Mouse (Mus musculus) stomach, embryonic 15.5 days (tissue): Measurements from ENCODE around the gene Gng12. TPM values are rescaled to one million over a fixed set of nuclear protein-coding genes. Genes with fewer than 3 reads are reported as not detected.
A peak's percentile ranks its signal among the peaks of the same experiment; 100 is the strongest.

Experiments used
- ATAC-seq: fragments of 200-750 bp; cut with Nextera tagmentation; 2 replicates; pipeline ENCODE4 v1.8.0; 2017; ENCODE audit warnings: low read depth, moderate number of reproducible peaks, moderate TSS enrichment; ENCODE audit not compliant: insufficient read depth, low FRiP score
- H3K27ac ChIP-seq: fragments of 300-500 bp; sonication (generic); 2 replicates; pipeline ENCODE4 v1.5.1; 2015; ENCODE audit warnings: mild to moderate bottlenecking, inconsistent platforms
- H3K27me3 ChIP-seq: fragments of 300-500 bp; sonication (generic); replicated peaks from 2 replicates; pipeline ENCODE4 v1.6.1; 2015; ENCODE audit warnings: inconsistent platforms
- H3K36me3 ChIP-seq: fragments of 300-500 bp; sonication (generic); 2 replicates; pipeline ENCODE4 v1.6.1; 2015; ENCODE audit warnings: inconsistent platforms
- H3K4me1 ChIP-seq: fragments of 300-500 bp; sonication (generic); 2 replicates; pipeline ENCODE4 v1.6.1; 2015; ENCODE audit warnings: inconsistent platforms
- H3K4me2 ChIP-seq: fragments of 300-500 bp; sonication (generic); 2 replicates; pipeline ENCODE4 v1.6.1; 2015; ENCODE audit warnings: mild to moderate bottlenecking, inconsistent platforms
- H3K4me3 ChIP-seq: fragments of 300-500 bp; sonication (generic); replicated peaks from 2 replicates; pipeline ENCODE4 v1.5.1; 2015; ENCODE audit warnings: inconsistent platforms
- H3K9ac ChIP-seq: fragments of 300-500 bp; sonication (generic); 2 replicates; pipeline ENCODE4 v1.6.1; 2015; ENCODE audit warnings: inconsistent platforms
- H3K9me3 ChIP-seq: fragments of 300-500 bp; sonication (generic); 2 replicates; pipeline ENCODE4 v1.6.1; 2016; ENCODE audit warnings: inconsistent platforms
- WGBS: fragments of 180-500 bp; shearing (Covaris S2); methylation state at CpG from one replicate; pipeline ENCODE4 v1.1.7; 2015; 5-methylcytosine and 5-hydroxymethylcytosine counted together
- polyA plus RNA-seq: library from polyadenylated mRNA; unstranded; fragments of >200 nt; fragmentation: Nextera tagmentation; extraction: Ambion mirVana; gene quantifications from 2 replicates; pipeline ENCODE4 v1.2.1, GENCODE M21; 2015

Gene Gng12
- polyA plus RNA-seq, 1 experiment from 2014 or later: 105 TPM

DNA sequence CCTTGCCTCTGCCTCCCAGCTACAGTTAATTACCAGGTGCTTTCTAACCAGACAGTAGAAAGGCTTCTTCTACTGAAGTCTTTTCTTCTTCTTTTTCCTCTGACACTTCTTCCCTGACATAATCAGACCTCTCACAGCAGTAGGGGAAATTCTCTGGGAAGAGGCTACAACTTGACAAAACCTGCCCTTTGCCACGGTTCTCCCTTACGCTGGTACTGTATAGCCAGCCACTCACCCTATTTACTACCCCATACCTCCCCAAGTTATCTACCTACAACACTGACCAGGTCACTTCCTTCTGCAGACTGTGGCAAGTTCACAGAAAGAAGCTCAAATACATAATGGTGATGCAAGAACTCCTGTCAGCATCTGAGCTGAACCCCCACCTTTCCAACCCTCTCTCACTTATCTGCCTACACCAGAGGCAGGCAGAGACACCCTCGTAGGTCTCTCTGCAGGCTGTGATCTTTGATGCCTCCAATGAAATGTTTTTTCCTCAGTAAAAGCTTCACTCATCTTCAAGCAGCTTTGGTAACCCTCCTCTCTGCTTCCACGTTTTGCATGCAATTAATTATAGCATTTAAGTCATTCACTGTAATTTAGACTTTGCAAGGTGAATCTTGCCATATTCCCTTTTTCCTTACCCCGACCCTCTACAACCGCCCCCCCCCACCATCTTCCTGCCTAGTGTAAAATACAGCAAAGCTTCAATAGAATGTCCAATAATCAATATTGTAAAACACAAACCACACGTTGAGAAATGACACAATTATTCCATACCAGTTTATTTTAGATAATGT is 138.3 kb downstream of the Gng12 start:
- Histone ChIP-seq H3K36me3 (no peaks in the 10 kb centered on the region), H3K9ac (no peak overlapping the region), H3K27ac (no peak overlapping the region), H3K4me2 (no peak overlapping the region), H3K4me1 (peaks cover 3% of the 10 kb centered on the region; the same call in 1 of the 2 replicates), H3K27me3 (no peaks in the 10 kb centered on the region), H3K4me3 (no peak overlapping the region), H3K9me3 (no peaks in the 10 kb centered on the region)
- 68% methylated on average over 7 of the region's 7 CpGs for WGBS
- no peak for ATAC-seq

DNA sequence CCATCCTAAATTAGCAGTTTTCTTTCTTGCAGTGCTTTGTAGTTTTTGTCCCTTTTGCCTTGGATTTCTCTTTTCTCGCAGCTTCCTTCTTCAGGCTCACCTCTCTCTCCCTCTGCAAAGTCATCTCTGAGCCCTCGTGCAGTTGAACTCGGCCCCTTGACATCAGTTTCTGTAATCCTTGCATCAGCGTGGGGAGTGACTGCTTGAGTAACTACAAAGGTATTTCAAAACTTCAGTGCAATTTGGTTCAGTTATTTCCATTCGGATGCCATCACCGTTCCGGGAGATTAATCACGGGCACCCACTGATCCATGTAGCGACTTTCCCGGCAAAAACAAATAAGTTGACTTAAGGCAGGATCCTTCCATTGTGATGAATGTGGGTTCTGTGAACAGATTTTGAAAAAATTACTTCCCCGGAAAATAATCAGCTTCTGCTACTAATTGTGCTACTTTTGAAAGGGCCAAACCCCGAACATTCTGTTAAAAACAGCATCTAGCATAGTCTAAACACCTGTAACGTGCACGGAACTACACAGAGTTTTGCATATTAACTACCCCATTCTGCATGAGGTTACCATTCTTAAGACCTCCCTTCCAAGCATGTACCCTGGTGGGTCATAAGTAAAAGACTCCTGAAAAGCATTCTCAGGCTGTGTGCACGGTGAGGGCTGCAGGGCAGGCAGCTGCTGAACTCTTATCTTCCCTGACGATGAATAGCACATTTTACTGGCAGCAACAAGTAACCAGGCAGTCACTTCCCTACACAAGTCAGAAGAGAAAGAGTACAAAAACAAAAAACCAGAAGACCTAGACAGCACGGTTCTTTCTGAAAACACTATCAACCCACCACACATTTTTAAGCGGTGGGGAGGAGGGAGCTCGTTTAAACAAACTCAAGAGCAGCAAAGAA is 139.4 kb downstream of the Gng12 start:
- no peaks in the 10 kb centered on the region for H3K36me3 ChIP-seq
- peak overlapping the region; percentile 93 for H3K4me3 ChIP-seq
- 13% methylated on average over 19 of the region's 19 CpGs for WGBS
- no peaks in the 10 kb centered on the region for H3K9me3 ChIP-seq
- H3K27me3 ChIP-seq: no peaks in the 10 kb centered on the region
- no peak overlapping the region for H3K9ac ChIP-seq
- H3K27ac ChIP-seq: peak overlapping the region; percentile 92
- peak overlapping the region; percentile 84 for H3K4me2 ChIP-seq
- peaks cover 3% of the 10 kb centered on the region; the same call in 1 of the 2 replicates for H3K4me1 ChIP-seq
- ATAC-seq: 0 out of 2 replicates have a peak, but pooled peaks have one; percentile 20

GRCm38 (mm10) chr6:67036356-67036811 is 140.2 kb downstream of the Gng12 start:
- H3K27ac ChIP-seq: peak overlapping the region; percentile 92
- no peaks in the 10 kb centered on the region for H3K36me3 ChIP-seq
- peaks cover 3% of the 10 kb centered on the region; the same call in 1 of the 2 replicates for H3K4me1 ChIP-seq
- peak overlapping the region; percentile 86; the same call in 1 of the 2 replicates for H3K9ac ChIP-seq
- no peaks in the 10 kb centered on the region for H3K27me3 ChIP-seq
- peak overlapping the region; percentile 84 for H3K4me2 ChIP-seq
- peak; percentile 73 for ATAC-seq
- H3K4me3 ChIP-seq: peak overlapping the region; percentile 93
- under 1% methylated on average over 29 of the region's 29 CpGs for WGBS
- no peaks in the 10 kb centered on the region for H3K9me3 ChIP-seq

DNA sequence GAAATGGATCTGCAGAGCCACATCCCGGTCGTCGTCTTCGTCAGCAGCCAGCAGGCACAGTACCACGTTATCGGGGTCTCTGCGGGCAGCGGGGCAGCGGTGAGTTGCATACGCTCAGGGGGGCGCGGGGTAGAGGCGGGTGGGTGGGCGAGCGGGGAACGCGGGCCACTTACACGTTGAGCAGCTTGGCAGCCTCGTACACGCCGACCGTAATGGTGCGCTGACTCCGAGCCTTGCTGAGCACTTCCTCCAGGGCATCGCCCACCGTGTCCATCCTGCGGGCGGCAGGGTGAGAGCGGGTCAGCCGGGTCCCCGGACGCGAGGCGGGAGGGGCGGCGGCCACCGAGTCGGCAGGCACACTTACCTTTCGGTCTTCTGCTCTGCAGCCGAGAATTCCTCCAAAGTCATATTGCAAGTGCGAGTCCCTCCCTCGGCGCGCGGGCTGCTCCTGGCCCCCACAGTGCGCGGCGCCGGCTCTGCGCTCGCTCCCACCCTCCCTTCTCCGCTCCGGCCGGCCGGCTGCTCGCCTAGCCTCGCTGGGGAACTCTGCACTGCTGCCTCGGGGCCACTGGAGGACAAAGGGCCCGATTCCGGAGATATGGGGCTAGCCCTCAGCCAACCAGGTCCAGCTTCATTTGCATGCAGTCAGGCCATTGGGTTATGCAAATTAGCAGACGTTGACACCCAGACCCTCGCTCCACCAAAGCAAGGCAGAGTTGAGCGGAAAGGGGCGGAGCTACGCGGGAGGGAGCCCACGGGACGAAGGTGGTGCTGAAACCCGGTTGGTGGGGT is 140.8 kb downstream of the Gng12 start, which contains the start of gene Gadd45a:
Gadd45a (minus strand) TSS at position 621 of the 792 bp plus-strand sequence.
- WGBS: under 1% methylated on average over 69 of the region's 69 CpGs

GRCm38 (mm10) chr6:67038964-67039363 is 142.8 kb downstream of the Gng12 start:
- Histone ChIP-seq H3K9ac (no peak overlapping the region), H3K4me1 (peaks cover 3% of the 10 kb centered on the region; the same call in 1 of the 2 replicates), H3K9me3 (no peaks in the 10 kb centered on the region), H3K27me3 (no peaks in the 10 kb centered on the region), H3K4me3 (no peak overlapping the region), H3K4me2 (no peak overlapping the region), H3K27ac (no peak overlapping the region), H3K36me3 (no peaks in the 10 kb centered on the region)
- 93% methylated on average over 2 of the region's 3 CpGs for whole genome bisulfite sequencing
- ATAC-seq: no peak

More for the DNA sequence above, 140.8 kb downstream of the Gng12 start, which contains the start of gene Gadd45a:
- Histone ChIP-seq H3K27ac (peak within 1 kb of the TSS; percentile 92), H3K9me3 (no peaks in the 10 kb centered on the region), H3K4me2 (peak within 1 kb of the TSS; percentile 84), H3K27me3 (no peaks in the 10 kb centered on the region), H3K9ac (peak within 1 kb of the TSS; percentile 86; the same call in 1 of the 2 replicates), H3K4me3 (peak within 1 kb of the TSS; percentile 93), H3K4me1 (peaks cover 3% of the 10 kb centered on the region; the same call in 1 of the 2 replicates), H3K36me3 (no peaks in the 10 kb centered on the region)
- ATAC-seq: peak; percentile 97

DNA sequence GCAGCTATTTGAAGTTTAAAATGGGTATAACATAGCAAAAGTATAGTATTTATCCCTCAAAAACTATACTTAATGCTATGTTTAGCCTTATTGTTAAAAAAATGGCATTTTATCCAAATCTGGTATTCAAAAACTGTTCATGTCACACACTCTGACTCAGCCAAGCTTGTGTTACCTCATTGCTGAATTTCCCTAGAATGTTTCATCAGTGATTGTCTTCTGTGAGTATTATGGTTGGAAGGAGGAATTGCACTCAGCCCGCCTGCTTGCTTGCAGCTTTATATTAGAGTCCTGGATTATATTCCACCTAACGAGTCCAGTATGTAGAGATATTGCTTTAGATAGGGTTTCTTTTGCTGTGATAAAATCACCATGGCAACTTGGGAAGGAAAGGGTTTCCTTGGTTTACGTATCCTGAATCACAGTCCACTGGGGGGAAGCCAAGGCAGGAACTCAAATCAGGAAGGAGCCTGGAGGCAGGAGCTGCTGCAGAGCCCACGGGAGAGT is 144.8 kb downstream of the Gng12 start:
- Histone ChIP-seq H3K27me3 (no peaks in the 10 kb centered on the region), H3K4me2 (no peak overlapping the region), H3K4me1 (no peaks in the 10 kb centered on the region), H3K27ac (no peak overlapping the region), H3K9ac (no peak overlapping the region), H3K4me3 (no peak overlapping the region), H3K9me3 (no peaks in the 10 kb centered on the region), H3K36me3 (no peaks in the 10 kb centered on the region)
- no peak for ATAC-seq
- 56% methylated on average over 4 of the region's 4 CpGs for WGBS

GRCm38 (mm10) chr6:67045424-67045823 is 149.2 kb downstream of the Gng12 start:
- no peaks in the 10 kb centered on the region for H3K27me3 ChIP-seq
- H3K27ac ChIP-seq: no peak overlapping the region
- WGBS: 78% methylated on average over 3 of the region's 3 CpGs
- H3K9me3 ChIP-seq: no peaks in the 10 kb centered on the region
- no peaks in the 10 kb centered on the region for H3K36me3 ChIP-seq
- 0 out of 2 replicates have a peak, but pooled peaks cover 4% of the 10 kb centered on the region for H3K4me1 ChIP-seq
- H3K9ac ChIP-seq: no peak overlapping the region
- no peak overlapping the region for H3K4me2 ChIP-seq
- no peak overlapping the region for H3K4me3 ChIP-seq
- ATAC-seq: no peak

DNA sequence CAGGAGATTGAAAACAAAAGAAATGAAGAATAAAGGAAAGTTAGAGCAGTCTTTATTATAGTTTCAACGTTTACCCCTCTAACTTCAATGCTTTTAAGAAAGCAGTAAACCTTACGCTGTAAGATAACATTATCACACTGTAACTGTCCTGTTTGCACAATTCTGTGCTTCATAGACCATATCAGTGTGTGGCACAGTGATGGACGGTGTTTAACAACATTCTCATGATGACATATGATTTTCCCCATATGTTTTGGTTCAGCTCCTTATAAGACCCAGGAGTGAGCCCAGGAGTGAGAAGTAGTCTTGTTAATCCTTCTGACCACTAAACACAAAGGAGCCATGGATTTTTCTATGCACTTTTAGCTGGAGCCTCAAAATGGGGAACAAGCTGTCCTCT is 150.7 kb downstream of the Gng12 start:
- Histone ChIP-seq H3K4me2 (no peak overlapping the region), H3K9ac (no peak overlapping the region), H3K36me3 (no peaks in the 10 kb centered on the region), H3K4me3 (no peak overlapping the region), H3K27ac (no peak overlapping the region), H3K27me3 (no peaks in the 10 kb centered on the region), H3K4me1 (0 out of 2 replicates have a peak, but pooled peaks cover 4% of the 10 kb centered on the region), H3K9me3 (no peaks in the 10 kb centered on the region)
- 42% methylated on average over 3 of the region's 3 CpGs for WGBS
- no peak for ATAC-seq

DNA sequence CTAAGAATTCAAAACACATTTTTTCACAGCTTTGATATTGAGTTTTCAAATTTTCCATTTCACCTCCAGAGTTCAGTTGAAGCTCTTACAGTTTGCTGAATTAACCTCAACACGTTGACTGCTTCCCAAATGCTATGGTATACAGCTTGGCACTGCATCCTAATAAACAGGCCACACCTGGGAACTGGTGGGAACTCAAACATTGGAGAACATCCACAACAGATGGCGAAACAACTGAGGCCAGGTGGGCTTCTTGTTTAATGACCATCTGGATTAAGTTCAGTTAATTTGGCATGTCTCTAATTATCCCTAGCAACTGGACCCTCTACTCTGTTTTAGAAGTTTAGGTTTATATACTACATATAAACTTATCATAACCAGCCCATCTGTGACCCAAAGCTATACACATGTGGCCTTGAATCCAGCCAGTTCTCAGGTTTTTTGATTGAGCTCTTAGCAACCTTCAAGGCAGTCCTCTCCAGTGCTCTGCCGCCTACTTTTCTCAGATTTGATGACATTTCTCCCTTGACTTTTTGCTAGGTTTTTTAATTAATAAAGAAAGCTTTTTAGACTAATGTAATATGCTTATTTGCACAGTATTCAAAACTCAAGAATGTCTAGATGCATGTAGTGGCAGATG is 152.0 kb downstream of the Gng12 start:
- no peak for ATAC-seq
- H3K4me1 ChIP-seq: 0 out of 2 replicates have a peak, but pooled peaks cover 4% of the 10 kb centered on the region
- no peaks in the 10 kb centered on the region for H3K36me3 ChIP-seq
- H3K27ac ChIP-seq: no peak overlapping the region
- H3K4me3 ChIP-seq: no peak overlapping the region
- H3K9me3 ChIP-seq: no peaks in the 10 kb centered on the region
- no peak overlapping the region for H3K9ac ChIP-seq
- H3K4me2 ChIP-seq: no peak overlapping the region
- no peaks in the 10 kb centered on the region for H3K27me3 ChIP-seq
- 80% methylated on average over 3 of the region's 3 CpGs for WGBS

DNA sequence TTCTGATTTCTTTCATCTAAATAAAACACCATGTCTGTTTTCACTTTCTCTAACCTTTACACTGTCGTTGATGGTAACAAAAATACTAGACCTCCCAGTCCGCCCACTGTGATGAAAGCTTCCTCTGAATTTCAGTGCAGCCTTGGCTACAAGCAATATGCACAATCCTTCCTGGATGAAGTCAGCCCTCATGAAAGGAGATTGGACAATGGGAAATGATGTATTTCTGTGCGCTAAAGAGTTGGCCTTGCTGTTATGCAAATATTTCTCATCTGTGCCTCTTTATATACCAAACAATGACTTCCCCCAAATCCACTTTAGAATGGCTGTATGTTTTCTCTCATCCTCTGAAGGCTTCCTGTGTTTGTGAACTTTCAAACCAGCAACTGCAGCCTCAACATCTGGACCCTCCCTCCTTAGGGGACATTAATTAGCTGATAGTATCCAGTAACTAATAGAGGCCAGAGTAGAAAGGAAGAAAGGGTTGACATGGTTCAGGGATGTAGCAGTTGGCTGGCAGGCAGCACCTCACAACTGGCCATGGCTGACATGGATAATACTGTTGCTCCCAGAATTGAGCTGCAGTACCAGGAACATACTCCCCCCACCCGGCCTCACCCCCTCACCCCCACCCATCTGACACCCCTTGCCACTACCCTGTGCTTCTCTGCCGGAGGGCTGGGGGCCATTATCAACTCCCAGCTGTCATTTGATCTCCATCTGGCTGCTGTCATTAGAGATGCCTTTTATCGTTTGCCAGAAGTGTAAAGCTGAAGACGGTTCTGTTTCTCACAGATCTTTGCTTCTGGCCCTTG is 152.9 kb downstream of the Gng12 start:
- H3K4me1 ChIP-seq: 0 out of 2 replicates have a peak, but pooled peaks cover 4% of the 10 kb centered on the region

More for the DNA sequence above, 152.9 kb downstream of the Gng12 start:
- H3K27ac ChIP-seq: peak overlapping the region; percentile 11; the same call in 1 of the 2 replicates
- 30% methylated on average over 7 of the region's 7 CpGs for WGBS
- H3K9ac ChIP-seq: no peak overlapping the region
- ATAC-seq: peak; percentile 70; the same call in 1 of the 2 replicates
- H3K27me3 ChIP-seq: no peaks in the 10 kb centered on the region
- no peaks in the 10 kb centered on the region for H3K36me3 ChIP-seq
- no peaks in the 10 kb centered on the region for H3K9me3 ChIP-seq
- no peak overlapping the region for H3K4me3 ChIP-seq
- H3K4me2 ChIP-seq: no peak overlapping the region
